ENCODE assay signal across 8 mouse cellular contexts in the genomic region with DNA sequence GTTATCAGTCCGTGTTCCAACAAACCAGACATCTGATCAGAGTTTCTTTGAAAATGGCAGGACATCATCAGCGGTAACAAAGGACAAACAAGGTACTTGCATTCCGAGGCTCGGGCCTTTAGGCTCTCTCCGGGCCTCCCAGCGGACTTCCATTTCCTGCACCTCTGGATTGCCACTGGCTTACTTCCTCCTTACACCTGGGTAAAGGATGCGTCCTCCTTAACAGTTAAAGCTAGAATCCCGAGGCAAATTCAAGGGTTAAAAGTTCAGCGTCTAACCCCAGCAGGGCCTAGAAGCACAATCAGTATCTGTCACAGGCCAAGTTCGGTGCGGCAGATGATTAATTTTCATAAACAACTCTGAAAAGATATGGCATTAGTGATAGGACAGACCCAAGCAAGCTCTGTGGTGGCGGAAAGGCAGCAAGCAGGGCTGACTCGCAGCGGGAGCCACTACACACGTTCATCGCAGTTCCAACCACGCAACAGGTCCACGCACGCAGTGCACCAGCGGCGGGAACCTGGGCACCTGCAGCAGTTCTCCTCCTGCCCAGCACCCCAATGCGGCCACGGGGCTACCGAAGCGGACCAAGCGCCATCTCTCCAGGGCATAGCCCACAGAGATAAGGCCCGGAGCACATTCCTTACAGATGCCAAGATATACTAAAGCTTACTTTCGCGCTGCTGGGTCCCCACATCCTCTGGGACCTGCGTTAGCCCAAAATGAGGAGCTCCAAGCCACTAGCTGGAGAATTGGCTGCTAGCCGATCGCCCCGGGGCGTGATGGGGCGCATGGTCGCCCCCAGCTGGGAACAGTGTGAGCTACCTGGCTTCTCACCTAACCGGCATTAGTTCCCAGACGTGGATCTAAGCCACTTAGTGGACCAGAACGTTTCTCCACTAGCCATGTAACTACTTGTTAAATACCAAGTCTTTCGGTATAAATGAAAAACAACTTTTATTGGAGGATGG. TPM values are rescaled to one million over a fixed set of nuclear protein-coding genes. Genes with fewer than 3 reads are reported as not detected.
A peak's percentile ranks its signal among the peaks of the same experiment; 100 is the strongest.
DNase-seq lines count a peak whose midpoint lies in the region; ATAC-seq and TF ChIP-seq lines count a peak whose summit lies in the region.

No protein-coding gene starts in this region.

- 8% methylated on average over 40 of the region's 40 CpGs for WGBS in liver, adult 2 months
- WGBS in midbrain, embryonic 16.5 days, result 2% methylated on average over 40 of the region's 40 CpGs
- 1% methylated on average over 40 of the region's 40 CpGs for WGBS in stomach, embryonic 16.5 days

- no peaks in the 10 kb centered on the region for H3K79me2 ChIP-seq in liver, adult 2 months (ENCODE audit: control insufficient read depth, insufficient read depth, low read length)

- no peak for TF ChIP-seq CTCF in liver, adult 2 months (IDR thresholded peaks at IDR 0.05; ENCODE audit: low read depth, low read length)

- peak; percentile 61 for ATAC-seq in midbrain, embryonic 16.5 days
- ATAC-seq in stomach, embryonic 16.5 days (ENCODE audit: insufficient read depth, low FRiP score), result peak; percentile 60; the same call in 1 of the 2 replicates

- H3K36me3 ChIP-seq in liver, adult 2 months (ENCODE audit: control insufficient read depth, insufficient read depth, low read length), result no peaks in the 10 kb centered on the region
- H3K36me3 ChIP-seq in midbrain, embryonic 16.5 days (ENCODE audit: control insufficient read depth, insufficient read depth, low read length), result no peaks in the 10 kb centered on the region
- H3K36me3 ChIP-seq in stomach, embryonic 16.5 days (ENCODE audit: control insufficient read depth, insufficient read depth, low read length), result no peaks in the 10 kb centered on the region

- peak; percentile 93 for DNase-seq in heart, adult 11 months
- DNase-seq in heart, postnatal 25 days (ENCODE audit: low spot score), result no peak
- DNase-seq in cerebellum, adult 11-12 months, result peak; percentile 46
- peak; percentile 13 for DNase-seq in forelimb bud, embryonic 11.5 days (ENCODE audit: low read depth, low spot score)
- DNase-seq in induced T-regulatory cell, adult 2 months (ENCODE audit: low read depth), result peak; percentile 59
- DNase-seq in liver, adult 2 months (ENCODE audit: extremely low read depth, low read depth, low spot score), result peak; percentile 6

- no peaks in the 10 kb centered on the region for H3K4me1 ChIP-seq in liver, adult 2 months (ENCODE audit: control insufficient read depth, insufficient read depth, low read length)
- peaks cover 18% of the 10 kb centered on the region for H3K4me1 ChIP-seq in midbrain, embryonic 16.5 days (ENCODE audit: control insufficient read depth, insufficient read depth, low read length)
- H3K4me1 ChIP-seq in stomach, embryonic 16.5 days (ENCODE audit: control insufficient read depth, insufficient read depth, low read length), result peaks cover 20% of the 10 kb centered on the region; the same call in 1 of the 2 replicates

- H3K9me3 ChIP-seq in midbrain, embryonic 16.5 days (replicated peaks; ENCODE audit: control insufficient read depth, low read length, poor library complexity, severe bottlenecking), result no peaks in the 10 kb centered on the region
- no peaks in the 10 kb centered on the region for H3K9me3 ChIP-seq in stomach, embryonic 16.5 days (replicated peaks; ENCODE audit: control insufficient read depth, low read length)

- H3K9ac ChIP-seq in liver, adult 2 months (ENCODE audit: low read depth, low read length), result peak overlapping the region; percentile 23; the same call in 1 of the 2 replicates
- peak overlapping the region; percentile 81 for H3K9ac ChIP-seq in midbrain, embryonic 16.5 days (ENCODE audit: low read depth, low read length)
- peak overlapping the region; percentile 86 for H3K9ac ChIP-seq in stomach, embryonic 16.5 days (ENCODE audit: low read length)

- intact Hi-C loops in heart, postnatal 25 days (cut with DNase I), result loop anchor here (2.0 to 10.0 kb wide), 3 partner anchors 76 to 211 kb away; partner anchors contain the start of gene Gclc

- peak overlapping the region; percentile 89 for H3K4me3 ChIP-seq in liver, adult 2 months (ENCODE audit: insufficient read depth, low read depth, low read length)
- H3K4me3 ChIP-seq in midbrain, embryonic 16.5 days (ENCODE audit: low read depth, low read length), result peak overlapping the region; percentile 90
- H3K4me3 ChIP-seq in stomach, embryonic 16.5 days (replicated peaks; ENCODE audit: low read length), result peak overlapping the region; percentile 90

- H3K4me2 ChIP-seq in midbrain, embryonic 16.5 days (ENCODE audit: low read length), result peak overlapping the region; percentile 95
- H3K4me2 ChIP-seq in stomach, embryonic 16.5 days (ENCODE audit: low read depth, low read length), result peak overlapping the region; percentile 86

- no peak overlapping the region for H3K27ac ChIP-seq in liver, adult 2 months (replicated peaks; ENCODE audit: insufficient read depth, low read depth, low read length)
- H3K27ac ChIP-seq in midbrain, embryonic 16.5 days (ENCODE audit: low read length), result no peak overlapping the region
- H3K27ac ChIP-seq in stomach, embryonic 16.5 days (ENCODE audit: low read length), result peak overlapping the region; percentile 87

- no peak for TF ChIP-seq POLR2A in liver, adult 2 months (IDR thresholded peaks at IDR 0.05; ENCODE audit: extremely low read depth, insufficient read depth, low read length)

- H3K27me3 ChIP-seq in liver, adult 2 months (ENCODE audit: control insufficient read depth, insufficient read depth, low read length), result 0 out of 2 replicates have a peak, but pooled peaks cover 5% of the 10 kb centered on the region
- H3K27me3 ChIP-seq in midbrain, embryonic 16.5 days (ENCODE audit: control insufficient read depth, insufficient read depth, low read depth, low read length), result peaks cover 3% of the 10 kb centered on the region; the same call in 1 of the 2 replicates
- H3K27me3 ChIP-seq in stomach, embryonic 16.5 days (ENCODE audit: control insufficient read depth, insufficient read depth, low read length), result no peaks in the 10 kb centered on the region

RNA-seq across cellular contexts. Expression of gene Lrrc1, which starts 1.0 kb away (rescaled TPM):
- total RNA-seq in heart, postnatal 25 days (2021), result 10 to 100 TPM; 17.2 to 18.4 TPM
- total RNA-seq in liver, adult 2 months (2014; rRNA removed), result 1.4 and 1.5 TPM in 2 replicates
- 0.32 and 0.40 TPM in 2 replicates for polyA plus RNA-seq in liver, adult 2 months (2012; rRNA removed)
- 5.4 and 6.2 TPM in 2 replicates for polyA plus RNA-seq in midbrain, embryonic 16.5 days (2015; fragmentation: Nextera tagmentation; extraction: Ambion mirVana)
- polyA plus RNA-seq in stomach, embryonic 16.5 days (2015; fragmentation: Nextera tagmentation; extraction: Ambion mirVana), result 17.7 and 19.2 TPM in 2 replicates

Comparison
In these comparisons a context has a peak if more than half of its experiments do, and no peak if none do; other contexts are left out.
1. H3K9ac ChIP-seq: peak in every context shown above with its lines; median percentile 86 in stomach, embryonic 16.5 days; 81 in midbrain, embryonic 16.5 days; 23 in liver, adult 2 months.